Mouse (Mus musculus) right cerebral cortex, postnatal 4 days (tissue): ENCODE data around the gene Fxr2.
"Not testable (repeated sequence)": the region's sequence is repeated elsewhere in the genome, so short reads cannot be mapped to it uniquely, and the experiment has no call there.

Experiments
- DNase-seq: peaks from one replicate; pipeline ENCODE4 v3.0.0-alpha.2; 2022

Fxr2 gene

GRCm38 (mm10) chr11:69613553-69614256 lies 19.1 kb upstream of the Fxr2 start:
- peak; percentile 80 for DNase-seq

DNA sequence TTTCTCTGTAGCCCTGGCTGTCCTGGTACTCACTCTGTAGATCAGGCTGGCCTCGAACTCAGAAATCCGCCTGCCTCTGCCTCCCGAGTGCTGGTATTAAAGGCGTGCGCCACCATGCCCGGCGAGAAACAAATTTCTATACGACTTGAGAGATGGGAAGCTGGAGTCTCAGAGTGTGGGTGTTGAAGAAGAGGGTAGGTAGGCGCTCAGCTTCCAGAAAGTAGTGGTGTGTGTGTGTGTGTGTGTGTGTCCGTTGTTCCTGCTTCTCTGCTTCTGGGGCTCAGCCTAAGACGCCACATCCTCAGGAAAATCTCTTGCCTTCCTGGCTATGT lies 18.6 kb upstream of the Fxr2 start:
- not testable (repeated sequence) for DNase-seq

GRCm38 (mm10) chr11:69616781-69617180 lies 16.0 kb upstream of the Fxr2 start:
- DNase-seq = no peak

DNA sequence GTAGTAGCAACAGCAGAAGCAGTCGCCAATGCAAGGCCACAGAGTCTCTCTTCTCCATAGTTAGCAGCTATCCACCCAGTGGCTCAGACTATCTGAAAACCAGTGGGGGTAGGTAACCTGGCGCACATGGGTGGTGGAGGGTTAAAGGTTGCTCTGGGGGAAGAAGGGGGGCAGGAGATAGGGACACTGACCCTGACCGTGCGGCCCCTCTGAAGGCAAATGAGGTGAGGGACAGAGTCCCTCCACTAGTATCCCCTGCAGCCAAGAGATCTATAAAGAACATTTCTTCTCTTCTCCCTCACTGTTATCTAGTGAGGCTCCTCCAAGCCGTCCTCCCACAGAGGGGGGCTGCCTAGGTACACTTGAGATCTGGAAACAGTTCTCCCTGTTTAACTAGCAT lies 15.0 kb upstream of the Fxr2 start, which contains the start of gene Shbg:
Shbg (minus strand) TSS at position 101 of the 400 bp plus-strand sequence.
- DNase-seq = no peak

GRCm38 (mm10) chr11:69620394-69621081 lies 12.3 kb upstream of the Fxr2 start:
- no peak for DNase-seq

GRCm38 (mm10) chr11:69621571-69622268 lies 11.1 kb upstream of the Fxr2 start, which contains the start of gene Sat2:
Sat2 (plus strand) TSS chr11:69622024.
- peak; percentile 68 for DNase-seq

DNA sequence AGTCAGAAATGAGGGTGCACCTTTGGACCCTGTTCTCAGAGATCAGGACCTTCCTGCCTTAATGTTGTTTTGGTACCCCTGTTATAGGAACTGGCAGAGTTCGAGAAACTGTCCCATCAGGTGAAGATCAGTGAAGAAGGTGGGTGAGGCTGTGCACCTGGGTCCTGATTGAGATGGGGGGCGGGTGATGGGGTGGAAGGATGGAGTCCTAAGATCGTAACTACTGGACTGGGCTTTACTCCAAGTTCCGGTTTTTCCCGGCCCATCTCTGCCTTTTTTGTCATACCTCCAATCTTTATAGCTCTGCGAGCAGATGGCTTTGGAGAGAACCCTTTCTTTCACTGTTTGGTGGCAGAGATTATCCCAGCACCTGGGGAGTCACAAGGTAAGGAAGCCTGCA lies 10.4 kb upstream of the Fxr2 start:
- no peak for DNase-seq

DNA sequence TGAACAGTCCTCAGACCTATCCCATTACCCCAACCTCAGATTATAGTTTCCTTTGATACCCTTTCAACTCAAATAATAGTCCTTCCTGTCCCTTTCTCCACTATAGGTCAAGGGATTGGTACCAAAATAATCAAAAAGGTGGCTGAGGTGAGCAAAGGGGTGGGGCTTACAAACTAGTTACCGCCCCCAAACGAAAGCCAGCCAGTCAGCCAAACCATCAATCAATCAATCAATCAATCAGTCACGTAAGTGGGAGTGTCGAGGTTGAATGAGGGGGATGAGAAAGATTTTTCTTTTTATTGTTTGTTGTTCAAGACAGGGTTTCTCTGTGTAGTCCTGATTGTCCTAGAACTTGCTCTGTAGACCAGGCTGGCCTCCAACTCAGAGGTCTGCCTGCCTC lies 9.8 kb upstream of the Fxr2 start:
- no peak for DNase-seq

GRCm38 (mm10) chr11:69624339-69624738 lies 8.5 kb upstream of the Fxr2 start:
- DNase-seq = not testable (repeated sequence)

DNA sequence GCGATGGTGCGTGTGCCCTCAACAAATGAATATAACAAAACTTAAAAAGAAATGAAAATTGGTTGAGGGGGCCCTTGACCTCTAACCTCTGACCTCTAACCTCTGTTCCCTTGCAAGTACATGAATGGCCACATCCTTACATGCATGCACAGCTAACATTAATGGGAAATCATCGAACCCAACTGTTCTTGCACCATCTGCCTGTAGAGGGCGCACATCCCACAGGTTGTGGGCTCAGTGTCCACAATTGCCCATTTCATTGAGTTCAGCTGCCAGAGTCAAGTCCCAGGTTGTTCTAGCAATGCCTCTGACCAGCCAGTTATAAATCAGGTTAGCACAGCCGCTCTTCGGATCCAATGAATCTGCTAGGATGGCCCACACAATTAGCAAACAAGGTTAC lies 4.5 kb upstream of the Fxr2 start:
- DNase-seq = peak; percentile 72

DNA sequence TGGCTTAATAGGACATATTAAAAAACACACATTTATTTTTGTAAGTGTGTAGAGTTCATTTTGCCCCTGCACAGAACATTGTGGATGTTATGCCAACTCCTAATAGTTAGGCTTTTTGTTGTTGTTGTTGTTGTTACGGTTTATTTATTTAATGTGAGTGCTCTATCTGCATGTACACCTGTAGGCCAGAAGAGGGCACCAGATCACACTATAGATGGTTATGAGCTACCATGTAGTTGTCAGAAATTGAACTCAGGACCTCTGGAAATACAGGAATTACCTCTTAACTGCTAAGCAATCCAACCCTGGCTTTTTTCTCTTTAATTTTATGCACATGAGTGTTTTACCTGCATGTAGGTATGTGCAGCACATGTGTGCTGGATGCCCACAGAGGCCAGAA lies 3.0 kb upstream of the Fxr2 start:
- DNase-seq = no peak

GRCm38 (mm10) chr11:69633128-69633866 lies 507 bp downstream of the Fxr2 start:
- DNase-seq = no peak

DNA sequence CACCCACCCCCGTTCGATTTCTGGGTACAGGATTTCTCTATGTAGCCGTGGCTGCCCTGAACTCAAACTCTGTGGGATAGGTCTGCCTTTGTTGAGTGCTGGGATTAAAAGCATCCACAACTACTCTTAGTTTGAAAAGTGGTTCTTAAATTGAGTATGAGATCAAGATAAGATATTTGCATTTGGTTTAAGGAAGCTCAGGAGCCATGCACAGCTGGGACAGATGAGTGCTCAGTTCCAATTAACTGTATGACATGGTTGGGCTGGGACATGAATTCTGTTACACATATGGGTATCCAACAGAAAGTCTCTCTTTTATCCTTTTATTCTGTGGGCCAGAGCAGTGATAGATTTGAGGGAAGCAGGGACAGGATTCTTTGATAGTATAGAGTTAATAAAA lies 2.7 kb downstream of the Fxr2 start:
- no peak for DNase-seq

DNA sequence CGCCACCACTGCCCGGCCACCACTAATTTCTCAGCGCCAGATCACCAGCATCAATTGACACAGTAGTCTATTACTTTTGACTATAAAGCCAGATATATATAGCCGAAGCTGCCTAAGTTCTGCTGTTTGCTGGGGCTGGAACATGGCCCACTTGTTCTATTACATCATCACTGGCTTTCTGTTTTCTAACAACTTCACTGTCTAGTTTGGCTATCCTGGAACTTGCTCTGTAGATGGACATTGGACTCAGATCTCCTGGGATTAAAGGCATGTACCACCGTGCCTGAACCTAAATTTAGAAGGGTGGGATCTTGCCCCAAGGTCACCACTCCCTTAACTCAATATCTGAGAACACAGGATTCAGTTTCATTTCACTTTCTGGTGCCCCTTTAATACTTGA lies 13.1 kb downstream of the Fxr2 start:
- no peak for DNase-seq

- no peak for DNase-seq
Observed at GRCm38 (mm10) chr11:69653399-69653798, 20.6 kb downstream of the Fxr2 start.

- no peak for DNase-seq
Observed at GRCm38 (mm10) chr11:69654760-69655159, 22.0 kb downstream of the Fxr2 start.

- peak; percentile 76 for DNase-seq
Observed at GRCm38 (mm10) chr11:69655264-69656064, 22.7 kb downstream of the Fxr2 start, which contains the start of gene Sox15. Sox15 (plus strand) TSS chr11:69655314.

- DNase-seq = no peak
Observed at GRCm38 (mm10) chr11:69656065-69656455, 23.3 kb downstream of the Fxr2 start.

DNA sequence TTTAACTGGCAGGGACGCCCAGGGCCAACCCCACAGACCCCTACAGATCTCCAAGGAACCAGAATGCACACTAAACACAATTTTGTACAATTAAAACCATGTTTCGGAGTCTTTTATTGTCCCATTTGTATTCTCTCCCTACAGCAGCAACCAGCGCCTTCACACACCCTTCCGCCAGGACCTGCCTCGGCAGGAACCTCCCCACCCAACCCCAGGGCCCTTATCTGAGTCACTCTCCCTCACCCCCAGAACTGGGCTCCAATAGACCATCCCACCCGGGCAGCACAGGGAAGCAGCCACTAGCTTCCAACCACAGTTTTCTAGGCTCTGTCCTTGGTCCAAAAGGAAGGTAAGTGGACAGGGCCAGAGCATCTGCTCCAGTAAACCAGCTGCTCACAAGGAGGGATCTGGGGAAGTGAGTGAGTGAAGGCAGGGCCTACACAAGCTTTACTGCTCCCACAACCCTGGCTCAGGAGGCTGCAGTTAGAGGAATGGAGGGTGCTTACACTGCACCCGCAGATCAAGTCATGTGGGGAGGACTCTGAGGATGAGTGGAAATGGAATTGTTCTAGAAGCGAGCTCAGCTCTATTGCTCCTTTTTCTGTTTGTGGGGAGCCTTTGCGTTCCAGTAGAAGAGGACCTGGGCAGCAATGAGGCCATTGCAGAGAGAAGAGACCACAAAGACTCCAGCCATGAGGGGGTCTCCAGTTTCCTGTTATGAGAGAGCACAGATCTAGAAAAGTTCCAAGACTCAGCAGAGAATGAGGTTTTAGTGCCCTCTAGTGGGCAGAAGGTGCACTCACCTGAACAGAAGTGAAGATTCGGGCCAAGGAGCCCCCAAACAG lies 24.0 kb downstream of the Fxr2 start:
- peak; percentile 43 for DNase-seq

GRCm38 (mm10) chr11:69657462-69657881 lies 24.7 kb downstream of the Fxr2 start:
- no peak for DNase-seq

DNA sequence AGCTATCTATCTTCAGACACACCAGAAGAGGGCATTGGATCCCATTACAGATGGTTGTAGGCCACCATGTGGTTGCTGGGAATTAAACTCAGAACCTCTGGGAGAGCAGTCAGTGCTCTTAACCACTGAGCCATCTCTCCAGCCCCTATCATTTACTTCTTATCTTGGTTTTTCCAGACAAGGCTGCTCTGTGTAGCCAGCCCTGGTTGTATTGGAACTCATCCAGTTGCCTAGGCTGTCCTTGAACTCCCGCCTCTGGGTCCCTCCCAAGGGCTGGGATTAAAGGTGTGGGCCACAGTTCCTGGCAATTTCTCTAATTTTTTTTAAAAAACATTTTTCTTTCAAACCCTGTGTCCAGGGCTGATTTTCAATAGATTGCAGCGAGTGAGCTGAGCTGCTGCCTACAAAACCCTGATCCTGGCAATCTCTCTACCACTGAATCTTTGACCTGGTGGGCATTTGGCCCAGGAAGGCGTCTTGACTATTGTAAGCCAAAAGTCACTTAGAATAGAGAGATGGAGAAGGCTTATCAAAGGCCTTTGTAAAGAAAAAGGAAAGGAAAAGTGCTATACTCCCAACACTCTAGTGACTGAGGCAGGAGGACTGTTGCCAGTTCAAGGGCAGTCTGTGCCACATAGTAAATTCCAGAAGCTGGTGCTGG lies 28.6 kb downstream of the Fxr2 start:
- DNase-seq = no peak
